Mouse (Mus musculus) ES-CJ7 (cell line): ENCODE data around the gene Coq7.

Experiments
- DNase-seq: peaks from one replicate; pipeline ENCODE4 v3.0.0; 2011; ENCODE audit warnings: low read depth, low spot score

Gene Coq7

DNA sequence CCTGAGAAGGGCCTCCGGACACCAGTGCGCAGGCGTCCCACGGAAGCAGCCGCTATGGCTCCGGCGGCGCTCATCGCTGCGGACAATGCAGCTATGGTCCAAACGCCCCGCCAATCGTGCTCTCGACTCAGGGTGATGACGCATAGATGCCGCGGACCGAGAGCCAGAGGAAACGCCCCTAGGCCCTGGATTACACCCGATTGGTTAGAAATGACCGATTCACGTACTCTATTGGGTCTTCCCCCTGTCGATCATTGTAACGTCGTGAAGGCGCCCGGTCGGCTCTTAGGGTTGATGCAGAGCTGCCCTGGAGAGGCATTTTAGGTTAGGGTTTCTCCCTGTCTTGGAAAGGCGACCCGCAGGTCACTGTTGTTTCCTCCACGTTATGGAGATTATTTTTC lies at the start of gene Coq7:
Gene Coq7, minus strand, starts transcription at position 179 of the 401 bp plus-strand sequence.
- DNase-seq, result peak; percentile 97

DNA sequence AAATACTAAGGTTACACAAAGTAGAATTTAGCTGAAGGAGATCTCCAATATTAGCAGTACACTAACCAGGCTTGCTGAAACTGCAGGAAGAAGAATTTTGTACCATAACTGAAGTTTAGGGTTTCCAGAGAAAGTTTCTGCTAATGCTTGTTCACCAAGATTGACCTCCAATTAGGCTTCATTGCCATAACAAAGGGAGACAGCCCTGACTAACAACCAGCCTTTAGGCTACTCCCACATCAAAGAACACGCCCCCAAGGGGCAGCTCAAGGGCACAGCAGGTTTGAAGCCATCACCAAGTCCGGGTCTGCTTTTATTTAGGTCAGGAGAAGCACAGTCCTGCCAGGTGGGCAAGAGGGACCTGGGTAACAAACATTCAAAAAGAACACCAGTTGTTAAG lies 46.8 kb upstream of the Coq7 start:
- DNase-seq, result peak; percentile 86

DNA sequence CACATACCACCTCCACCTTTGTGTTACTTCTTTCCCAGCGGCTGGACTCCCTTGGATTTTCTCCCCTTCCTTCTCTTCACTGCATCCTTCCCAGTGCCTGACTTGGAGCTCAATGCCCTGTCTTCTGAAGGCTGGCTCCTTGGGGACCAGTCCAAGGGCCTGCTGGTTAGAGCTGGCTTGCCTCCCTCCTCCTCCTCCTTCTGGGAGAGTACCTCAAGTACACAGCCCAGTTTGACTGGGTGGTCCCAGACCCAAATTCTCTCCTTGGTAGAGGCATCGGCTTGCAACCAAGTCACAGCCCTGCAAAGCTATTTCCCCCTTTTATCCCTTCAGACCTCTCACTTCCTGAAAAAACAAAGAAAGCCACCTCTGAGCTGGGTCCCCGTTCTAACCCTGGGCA lies 45.1 kb upstream of the Coq7 start:
- no peak for DNase-seq

DNA sequence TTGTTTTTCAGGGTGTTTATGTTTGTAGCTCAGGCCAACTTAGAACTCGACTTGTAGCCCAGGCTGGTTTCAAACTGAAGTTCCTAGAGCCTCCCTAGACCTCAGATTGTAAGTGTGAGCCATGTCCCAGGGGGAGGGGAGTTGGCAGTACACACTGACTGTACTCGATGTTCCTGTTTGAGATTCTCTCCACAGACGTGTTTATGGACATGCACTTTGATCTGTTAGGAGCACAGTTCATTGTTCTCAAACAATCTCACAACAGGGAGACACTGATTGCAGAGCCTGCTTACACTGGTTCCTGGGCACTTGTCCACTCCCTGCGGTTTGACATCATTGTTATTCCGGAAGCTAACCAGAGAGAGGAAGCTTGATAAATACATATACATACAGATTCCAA lies 38.9 kb upstream of the Coq7 start:
- DNase-seq, result no peak

DNA sequence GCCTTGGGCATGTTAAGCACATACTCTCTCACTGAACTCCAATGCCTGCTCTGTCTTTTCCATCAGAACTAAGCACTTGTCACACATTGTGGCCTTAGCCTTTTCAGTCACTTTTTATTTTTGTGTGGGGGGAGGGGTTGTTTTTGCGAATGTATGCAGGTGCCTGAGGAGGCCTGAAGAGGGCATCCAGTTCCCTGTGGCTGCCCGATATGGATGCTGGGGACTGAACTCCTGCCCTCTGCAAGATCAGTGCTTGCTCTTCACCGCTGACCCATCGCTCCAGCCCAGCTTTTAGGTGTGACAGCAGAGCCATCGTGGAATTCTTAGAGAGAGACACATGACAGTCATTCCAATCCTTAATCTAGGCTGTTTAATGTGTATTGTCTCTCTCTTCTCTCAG lies 38.2 kb upstream of the Coq7 start:
- DNase-seq, result peak; percentile 24

DNA sequence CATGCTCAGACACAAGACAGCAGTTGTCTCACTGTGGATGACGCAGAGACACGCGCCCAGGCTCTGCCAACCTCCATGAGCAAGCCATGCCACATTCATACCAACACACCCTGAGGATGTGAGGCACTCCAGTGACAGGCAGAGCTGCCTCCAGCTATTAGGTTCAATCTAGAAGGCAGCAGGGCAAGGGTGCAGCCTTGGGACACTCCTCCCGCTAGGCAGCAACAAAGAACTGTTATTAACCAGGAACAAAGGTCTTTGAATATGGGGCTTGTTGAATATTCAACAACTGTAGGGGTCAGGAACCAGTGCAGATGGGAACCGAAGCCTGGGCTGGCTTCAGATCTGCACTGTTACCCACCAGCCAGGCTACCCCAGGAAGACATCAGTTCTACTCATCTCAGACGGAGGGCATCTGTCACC lies 36.0 kb upstream of the Coq7 start:
- DNase-seq, result no peak

DNA sequence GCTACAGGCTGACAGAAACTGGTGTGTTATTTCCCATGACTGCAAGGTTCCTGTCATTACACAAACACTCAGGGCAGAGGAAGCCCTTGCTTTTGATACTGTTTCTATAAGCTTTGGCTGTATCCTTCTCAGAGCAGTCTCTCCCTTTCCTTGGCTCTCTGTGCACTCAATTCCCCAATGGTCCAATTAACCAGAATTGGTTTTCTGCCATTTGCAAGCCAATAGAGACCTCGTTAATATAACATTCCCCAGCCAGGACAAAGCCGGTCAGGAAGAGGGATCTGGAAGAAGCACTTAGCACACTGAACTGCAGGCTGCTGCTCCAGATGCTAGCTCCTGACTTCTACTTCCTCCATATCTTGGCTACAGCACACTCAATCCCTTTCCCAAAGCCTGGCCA lies 21.1 kb upstream of the Coq7 start:
- DNase-seq, result no peak

DNA sequence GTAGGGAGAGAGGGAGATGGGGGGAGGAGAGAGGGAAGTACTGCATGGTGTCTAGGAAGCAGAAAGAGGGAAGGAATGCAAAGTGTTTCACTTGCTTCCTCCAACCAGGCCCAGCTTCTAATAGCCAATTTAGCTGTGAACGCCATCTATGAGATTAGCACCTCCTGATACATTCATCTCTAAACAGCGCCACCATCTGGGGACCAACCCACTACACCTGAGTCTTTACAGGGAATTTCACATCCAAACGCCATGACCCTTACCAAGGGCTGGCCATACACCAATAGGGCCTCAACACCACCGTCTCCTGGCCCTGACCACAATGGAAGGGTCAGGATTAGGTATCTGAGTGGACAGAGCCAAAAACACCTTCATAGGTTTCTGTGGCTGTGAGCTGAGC lies 20.7 kb upstream of the Coq7 start:
- peak; percentile 16 for DNase-seq

DNA sequence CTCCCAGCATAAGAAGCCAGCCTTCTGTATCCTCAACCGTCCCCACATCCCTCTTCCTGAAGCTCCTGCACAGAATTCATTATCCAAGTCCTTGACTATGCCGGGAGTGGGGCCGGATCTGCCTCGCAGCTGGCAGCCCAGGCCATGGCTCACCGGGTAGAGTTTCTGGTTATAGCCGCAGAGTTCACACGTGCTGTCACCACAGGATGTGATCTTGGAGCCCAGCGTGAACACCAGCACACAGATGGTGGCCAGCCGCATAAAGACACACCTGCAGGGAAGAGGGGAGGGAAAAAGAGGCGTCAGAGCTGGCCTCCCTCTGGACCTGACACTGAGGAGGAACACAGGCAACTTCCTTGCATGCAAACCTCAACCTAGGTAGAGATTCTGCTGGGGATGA lies 14.3 kb upstream of the Coq7 start:
- DNase-seq, result no peak

DNA sequence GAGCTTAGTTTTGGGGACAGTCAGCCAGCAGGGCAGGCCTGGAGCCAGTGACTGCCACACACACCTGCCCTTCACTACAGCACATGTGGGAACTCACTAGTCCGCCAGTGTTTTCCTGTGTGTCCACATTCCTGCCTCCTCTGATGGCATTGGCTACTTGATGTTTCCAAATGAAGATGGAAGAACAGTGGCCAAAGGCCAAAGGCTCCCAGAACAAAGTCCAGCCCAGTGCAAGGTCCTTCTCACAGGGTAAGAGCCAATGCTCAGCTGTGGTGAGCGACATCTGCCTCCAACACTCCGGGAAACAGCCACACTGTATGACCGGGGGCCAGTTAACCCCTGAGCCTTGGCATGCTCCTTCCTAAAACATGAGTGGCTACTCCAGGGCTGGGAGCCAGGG lies 11.0 kb upstream of the Coq7 start:
- DNase-seq, result no peak

DNA sequence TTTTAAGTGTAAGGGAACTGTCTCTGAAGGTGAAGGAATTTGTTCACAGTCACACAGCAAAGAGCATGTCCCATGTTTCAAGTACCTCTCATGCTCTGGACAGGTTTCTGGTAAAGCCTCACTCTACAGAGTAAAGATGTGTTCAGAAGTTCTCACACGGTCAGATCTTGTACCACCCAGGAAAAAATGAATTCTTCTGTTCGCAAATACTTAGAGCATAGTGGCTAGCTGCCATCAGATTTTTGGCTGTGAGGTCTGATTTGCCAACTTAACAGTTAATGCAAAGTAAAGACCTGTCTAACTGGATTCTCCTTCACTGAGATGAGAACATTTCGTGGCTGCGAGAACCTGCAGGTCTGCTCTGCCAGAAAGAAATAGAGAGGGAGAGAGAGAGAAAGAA lies 1.9 kb upstream of the Coq7 start:
- no peak for DNase-seq

DNA sequence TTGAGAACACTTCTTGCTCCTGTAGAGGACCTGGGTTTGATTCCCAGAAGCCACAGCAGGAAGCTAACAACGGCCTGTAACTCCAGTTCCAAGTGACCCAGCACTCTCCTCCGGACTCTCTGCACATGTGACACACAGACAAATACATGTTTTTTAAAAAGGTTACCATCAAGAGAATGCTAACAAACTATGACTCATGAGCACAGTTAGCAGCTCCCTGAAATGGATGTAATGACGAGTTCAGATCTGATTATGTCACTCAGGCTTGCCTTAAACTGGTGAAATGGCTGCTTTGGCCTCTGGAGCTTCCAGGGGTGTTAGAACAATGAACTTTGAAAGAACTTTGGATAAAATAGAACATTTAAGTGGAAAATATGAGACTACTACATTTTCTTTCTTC lies 1.2 kb upstream of the Coq7 start:
- no peak for DNase-seq

DNA sequence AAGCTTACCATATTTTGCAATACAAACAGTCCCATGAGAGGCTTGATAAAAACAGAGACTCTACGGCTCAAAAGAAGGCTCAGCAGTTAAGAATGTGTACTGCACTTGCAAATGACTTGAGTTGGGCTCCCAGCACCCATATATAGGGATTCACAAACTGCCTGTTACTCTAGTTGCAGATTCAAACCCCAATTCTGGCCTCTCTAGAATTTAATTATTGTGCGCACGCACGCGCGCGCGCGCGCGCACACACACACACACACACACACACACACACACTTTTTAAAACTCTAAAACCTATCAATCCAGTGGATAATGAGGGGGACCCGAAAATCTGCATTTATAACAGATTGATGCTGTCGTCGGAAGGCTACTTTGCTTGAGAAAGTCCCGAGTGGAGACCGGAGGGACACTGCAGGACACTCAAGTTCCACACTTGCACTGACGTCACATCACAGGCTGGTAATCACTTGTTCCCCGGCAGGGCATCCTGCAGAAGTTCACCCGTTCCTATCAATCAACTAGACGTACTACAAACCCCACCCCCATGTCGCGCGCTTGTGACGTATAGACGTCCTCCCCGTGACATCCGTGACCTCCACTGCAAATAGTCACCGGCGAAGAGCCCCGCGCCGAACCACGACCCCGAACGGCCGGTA lies 508 bp downstream of the Coq7 start:
- DNase-seq, result peak; percentile 98

DNA sequence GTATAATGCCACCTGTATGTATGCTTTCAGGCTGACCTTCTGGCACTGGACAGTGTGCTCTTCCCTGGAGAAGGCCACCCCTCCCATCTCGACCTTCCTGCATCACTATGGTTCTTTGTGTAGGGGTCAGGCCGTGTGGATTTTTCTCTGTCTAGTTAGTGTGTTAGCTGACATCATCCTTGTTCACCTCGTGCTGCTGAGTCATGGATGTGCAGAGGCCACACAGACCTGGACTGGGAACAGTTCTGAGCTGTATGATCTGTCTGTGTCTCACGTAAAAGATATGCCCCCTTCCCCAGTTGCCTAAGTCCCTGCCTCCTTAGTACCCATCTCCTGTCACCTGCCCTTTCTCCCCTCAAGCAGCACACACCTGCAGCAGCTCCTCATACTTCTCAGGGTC lies 6.2 kb downstream of the Coq7 start:
- no peak for DNase-seq

DNA sequence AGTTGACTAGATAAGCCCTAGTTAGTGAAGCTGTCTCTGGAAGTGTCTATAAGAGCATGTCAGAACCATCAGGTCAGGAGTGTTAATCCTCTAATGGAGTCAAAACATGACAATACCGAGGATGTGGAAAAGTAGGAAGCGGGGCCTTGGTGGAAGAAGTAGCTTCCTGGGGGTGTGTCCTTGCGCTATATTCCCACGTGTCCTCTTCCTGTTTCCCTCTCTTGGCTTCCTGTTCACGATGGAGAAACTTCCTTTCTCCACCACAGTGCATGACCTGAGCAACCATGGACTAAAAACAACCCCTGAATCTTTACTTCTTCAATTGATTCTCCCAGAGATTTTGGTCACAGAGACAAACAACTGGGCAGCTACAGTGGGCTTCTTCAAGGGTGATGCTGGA lies 11.1 kb downstream of the Coq7 start:
- DNase-seq, result no peak

DNA sequence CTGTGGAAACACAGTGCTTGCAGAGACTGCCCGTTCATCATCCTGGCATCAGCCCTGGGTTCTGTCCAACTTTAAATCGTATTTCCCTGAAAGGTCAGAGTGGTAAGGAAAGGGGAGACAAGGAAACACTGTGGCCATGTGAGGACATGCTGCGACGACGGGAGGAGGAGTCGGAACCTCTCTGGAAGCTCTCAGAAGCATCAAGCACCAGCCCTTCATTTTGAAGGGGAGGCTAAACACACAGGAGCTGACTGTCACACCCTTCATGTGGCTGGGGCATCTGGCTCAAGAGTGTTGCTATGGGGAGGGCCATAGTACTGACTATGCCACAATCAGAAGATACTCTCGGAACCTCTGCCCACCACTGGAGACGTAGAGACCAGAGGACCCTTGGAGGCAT lies 13.5 kb downstream of the Coq7 start:
- no peak for DNase-seq

DNA sequence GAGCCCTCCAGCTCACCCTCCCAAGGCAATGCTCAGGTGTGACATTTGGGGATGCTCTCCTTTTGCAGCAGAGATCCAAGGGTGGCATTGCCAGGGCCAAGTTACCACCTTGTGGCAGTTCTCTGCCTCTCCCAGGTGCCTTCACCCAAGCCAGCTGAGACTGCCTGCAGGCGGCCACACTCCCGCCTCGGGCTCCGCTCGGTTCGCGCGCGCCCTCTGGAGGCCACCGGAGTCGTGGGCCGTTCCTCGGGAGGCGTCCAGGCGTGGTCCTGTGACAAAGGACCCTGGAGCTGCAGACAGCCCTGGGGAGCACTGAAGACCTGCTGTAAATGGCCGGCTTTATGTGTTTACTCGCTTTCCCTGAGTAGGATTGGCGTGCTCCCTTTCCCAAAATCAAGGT lies 14.5 kb downstream of the Coq7 start:
- peak; percentile 55 for DNase-seq

DNA sequence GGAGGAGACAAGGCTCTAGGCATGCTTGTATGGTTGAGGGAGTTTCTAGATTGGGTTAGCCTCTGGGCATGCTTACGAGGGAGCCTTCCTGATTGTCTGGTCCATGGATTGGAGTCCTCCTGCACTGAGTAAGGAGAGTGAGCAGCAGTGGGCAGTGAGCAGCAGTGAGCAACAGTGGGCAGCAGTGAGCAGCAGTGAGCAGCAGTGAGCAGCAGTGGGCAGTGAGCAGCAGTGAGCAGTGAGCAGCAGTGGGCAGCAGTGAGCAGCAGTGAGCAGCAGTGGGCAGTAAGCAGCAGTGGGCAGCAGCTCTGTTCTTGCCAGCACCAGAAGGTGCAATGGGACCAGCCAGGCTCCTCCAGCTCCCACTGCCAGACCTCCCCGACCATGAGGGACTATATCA lies 15.3 kb downstream of the Coq7 start:
- DNase-seq, result no peak

DNA sequence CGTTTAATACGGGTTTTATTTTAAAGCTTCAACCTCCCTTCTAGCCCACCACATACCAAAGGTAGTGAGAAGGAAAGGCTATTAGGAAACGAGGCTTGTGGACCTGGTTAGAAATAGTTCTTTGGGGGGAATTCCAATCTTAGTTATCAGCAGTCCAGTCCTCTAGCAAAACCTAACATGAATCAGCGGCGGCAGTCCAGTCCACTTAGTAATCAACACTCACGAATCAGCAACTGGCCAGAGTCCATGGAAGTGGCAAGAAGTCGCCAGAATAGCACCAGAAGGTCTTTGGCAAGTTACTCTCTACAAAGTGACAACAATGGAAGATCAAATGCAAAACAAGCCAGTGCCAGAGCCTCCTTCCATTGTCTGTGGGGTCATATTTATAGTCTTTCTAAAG lies 24.6 kb downstream of the Coq7 start:
- DNase-seq, result no peak

DNA sequence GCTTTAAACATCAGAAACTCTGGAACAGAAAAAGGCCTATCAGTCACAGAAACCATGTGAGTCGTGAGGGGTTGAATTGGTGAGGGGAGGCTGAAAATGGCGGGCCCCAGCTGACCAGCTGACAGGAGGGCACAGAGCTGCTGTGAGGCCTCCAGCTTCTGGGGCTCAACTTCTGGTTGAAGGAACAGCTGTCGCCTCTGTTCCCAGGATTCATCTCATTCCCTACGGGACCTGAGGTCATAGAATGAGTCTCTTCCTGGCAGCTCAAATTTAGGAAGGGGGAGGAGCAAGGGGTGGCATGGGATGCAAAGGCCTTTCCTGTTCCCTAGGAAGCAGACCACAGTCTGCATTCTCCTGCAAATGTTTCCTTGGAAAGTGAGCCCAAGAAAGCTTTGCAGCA lies 29.3 kb downstream of the Coq7 start:
- no peak for DNase-seq

DNA sequence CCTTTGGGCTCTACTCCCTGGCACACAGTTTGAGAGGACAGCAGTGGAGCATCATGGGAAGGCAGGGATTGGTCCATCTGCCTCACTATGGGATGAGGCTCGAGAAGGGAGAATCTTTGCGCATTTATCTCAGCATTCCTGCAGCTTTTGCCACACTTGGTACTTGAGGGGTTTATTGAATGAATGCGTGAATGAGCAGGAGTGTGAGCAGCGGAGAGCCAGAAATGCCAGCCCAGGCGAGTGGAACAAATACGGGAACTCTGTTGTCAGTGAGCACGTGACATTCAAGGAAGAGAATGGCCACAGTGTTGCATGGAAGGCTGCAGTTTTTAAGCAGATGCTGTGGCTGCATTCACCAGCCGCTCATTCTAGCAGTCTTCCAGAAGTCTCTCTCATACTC lies 30.8 kb downstream of the Coq7 start:
- DNase-seq, result no peak

DNA sequence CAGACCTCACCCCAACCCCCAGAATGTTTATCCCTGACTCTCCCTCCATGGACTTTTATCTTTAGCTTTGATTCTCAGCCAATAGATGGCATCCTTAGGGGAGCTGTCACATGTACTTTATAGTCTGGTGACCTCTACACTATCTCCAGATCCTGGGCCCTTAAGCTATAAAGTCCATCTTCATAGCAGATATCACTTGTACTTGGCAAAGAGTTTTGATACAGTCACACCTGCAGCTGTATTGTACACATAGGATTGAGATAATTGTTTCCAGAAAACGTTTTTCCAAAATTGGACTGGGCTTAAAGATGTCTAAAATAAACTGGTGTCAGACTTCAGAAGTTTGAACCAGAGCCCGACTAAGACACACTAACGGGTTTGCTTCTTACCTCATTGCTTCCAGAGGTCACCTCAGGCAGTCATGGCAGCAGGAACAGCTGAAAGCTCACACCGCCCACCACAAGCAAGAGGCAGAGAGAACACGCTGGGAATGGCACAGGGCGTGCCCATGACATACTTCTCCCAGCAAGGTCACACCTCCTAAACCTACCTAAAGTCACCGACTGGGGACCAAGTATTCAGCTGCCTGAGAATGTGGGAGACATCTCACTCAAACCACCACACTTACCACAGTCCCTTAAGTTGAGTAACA lies 33.2 kb downstream of the Coq7 start:
- DNase-seq, result no peak

DNA sequence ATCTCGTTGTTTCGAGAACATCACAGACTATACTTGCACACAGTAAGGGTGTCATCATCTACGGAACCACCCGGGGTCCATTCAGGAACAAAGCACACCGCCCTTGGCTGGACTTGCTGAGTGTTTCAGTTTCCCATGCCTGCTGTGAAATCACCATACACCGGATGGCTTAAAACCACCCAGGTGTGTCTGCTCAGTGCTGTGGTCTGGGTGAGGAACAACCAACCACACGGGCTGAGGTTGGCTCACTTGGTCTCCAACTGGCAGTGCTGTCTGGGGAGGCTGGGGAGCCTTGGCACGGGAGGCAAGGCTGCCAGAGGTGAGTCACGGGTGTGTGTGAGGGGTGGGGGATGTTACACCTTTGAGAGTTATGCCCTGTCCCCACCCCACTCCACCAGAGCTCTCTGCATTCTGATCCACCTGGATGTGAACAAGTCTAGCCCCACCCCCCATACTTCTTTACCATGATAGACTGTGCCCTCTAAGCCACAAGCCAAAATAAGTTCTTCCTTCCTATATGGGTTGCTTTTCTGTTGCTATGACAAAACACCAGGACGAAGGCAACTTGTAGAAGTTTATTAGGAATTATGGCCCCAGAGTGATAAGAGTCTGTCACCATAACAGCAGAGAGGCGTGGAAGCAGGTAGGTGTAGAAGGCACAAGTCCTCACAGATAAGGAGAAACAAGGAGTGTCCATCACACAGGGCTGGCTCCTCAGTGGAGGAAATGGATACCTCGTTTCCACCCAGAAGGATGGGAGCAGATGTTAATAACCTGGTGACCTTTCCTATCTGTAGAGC lies 34.0 kb downstream of the Coq7 start:
- no peak for DNase-seq
